Mouse (Mus musculus) liver, embryonic 14.5 days (tissue): ENCODE data around the gene Ier2. TPM values are rescaled to one million over a fixed set of nuclear protein-coding genes. Genes with fewer than 3 reads are reported as not detected.

Experiments used
- ATAC-seq: fragments of 200-750 bp; cut with Nextera tagmentation; 2 replicates; pipeline ENCODE4 v1.8.0; 2017; ENCODE audit warnings: moderate number of reproducible peaks, mild to moderate bottlenecking, moderate library complexity; ENCODE audit not compliant: insufficient read depth
- DNase-seq, 3 experiments: peaks; one replicate each; pipeline ENCODE4 v3.0.0-alpha.2; 2012 to 2013; ENCODE audit warnings: low read depth in 3 of 3, low spot score in 3 of 3
- H3K27ac ChIP-seq: fragments of 300-500 bp; sonication (generic); 2 replicates; pipeline ENCODE4 v1.5.1; 2014; ENCODE audit warnings: moderate library complexity, mild to moderate bottlenecking, control low read depth, inconsistent platforms
- H3K27me3 ChIP-seq: fragments of 300-500 bp; sonication (generic); 2 replicates; pipeline ENCODE4 v1.6.1; 2014; ENCODE audit warnings: mild to moderate bottlenecking, low read length, moderate library complexity; ENCODE audit not compliant: control insufficient read depth, insufficient read depth
- H3K36me3 ChIP-seq: fragments of 300-500 bp; sonication (generic); replicated peaks from 2 replicates; pipeline ENCODE4 v1.6.1; 2014; ENCODE audit warnings: low read depth; ENCODE audit not compliant: control insufficient read depth, insufficient read depth
- H3K4me1 ChIP-seq, 2 experiments: fragments of 200-500 bp in 1 of 2; fragments of 300-500 bp in 1 of 2; sonication (generic) in 1 of 2; replicated peaks; 2 replicates each; pipeline ENCODE4 v1.6.1; 2012 to 2014; ENCODE audit warnings: antibody characterized with exemption in 1 of 2, inconsistent platforms in 1 of 2, low read length in 1 of 2; ENCODE audit not compliant: control insufficient read depth in 2 of 2, insufficient read depth in 2 of 2
- H3K4me2 ChIP-seq: fragments of 300-500 bp; sonication (generic); 2 replicates; pipeline ENCODE4 v1.6.1; 2014; ENCODE audit warnings: low read depth, mild to moderate bottlenecking, control low read depth, moderate library complexity
- H3K4me3 ChIP-seq, 2 experiments: fragments of 200-500 bp in 1 of 2; fragments of 300-500 bp in 1 of 2; sonication (generic) in 1 of 2; 2 replicates each; pipeline ENCODE4 v1.5.1; 2012 to 2014; ENCODE audit warnings: low read depth in 2 of 2, low read length in 2 of 2, mild to moderate bottlenecking in 2 of 2, control low read depth in 1 of 2, inconsistent platforms in 1 of 2, moderate library complexity in 1 of 2; ENCODE audit not compliant: insufficient read depth in 1 of 2
- H3K9ac ChIP-seq: fragments of 300-500 bp; sonication (generic); replicated peaks from 2 replicates; pipeline ENCODE4 v1.6.1; 2014; ENCODE audit warnings: mild to moderate bottlenecking, control low read depth, moderate library complexity
- H3K9me3 ChIP-seq: fragments of 300-500 bp; sonication (generic); 2 replicates; pipeline ENCODE4 v1.6.1; 2016; ENCODE audit warnings: low read length, mixed read lengths; ENCODE audit not compliant: control insufficient read depth
- CTCF ChIP-seq: IDR thresholded peaks from 2 replicates; pipeline ENCODE4 v1.5.1; 2016; ENCODE audit warnings: antibody characterized with exemption, low read depth, control low read depth
- EP300 ChIP-seq: IDR thresholded peaks from 2 replicates; pipeline ENCODE4 v1.6.1; 2016; ENCODE audit warnings: antibody characterized with exemption, low read depth
- WGBS: fragments of 180-500 bp; shearing (Covaris S2); extraction: QIAGEN DNeasy Blood & Tissue Kit; methylation state at CpG from one replicate; pipeline ENCODE4 v1.1.7; 2014; ENCODE audit not compliant: insufficient replicate concordance; 5-methylcytosine and 5-hydroxymethylcytosine counted together
- polyA plus RNA-seq, 2 experiments: library from polyadenylated mRNA; depleted of rRNA in 1 of 2; stranded (reverse) in 1 of 2; unstranded in 1 of 2; fragments of >200 nt; fragmentation: Nextera tagmentation in 1 of 2; extraction: Ambion mirVana in 1 of 2; gene quantifications; 2 replicates each; pipeline versions ENCODE4 v1.2.1 to v1.2.3; 2012 to 2014

The Ier2 gene
- polyA plus RNA-seq, 2 experiments, result 8.4 to 12.6 TPM

- Histone ChIP-seq H3K27ac (no peak overlapping the region), H3K4me3 (no peak overlapping the region), H3K4me1 (no peaks in the 10 kb centered on the region; a peak in 2 of 4 replicates), H3K9me3 (no peaks in the 10 kb centered on the region), H3K4me2 (no peak overlapping the region), H3K9ac (no peak overlapping the region; the same call in 1 of the 2 replicates), H3K36me3 (no peaks in the 10 kb centered on the region), H3K27me3 (no peaks in the 10 kb centered on the region; the same call in 1 of the 2 replicates)
- WGBS, result 74% methylated on average over 14 of the region's 14 CpGs
- ATAC-seq, result no peak
- DNase-seq, result no peak
- TF ChIP-seq CTCF, result no peak
- no peak for TF ChIP-seq EP300
These were observed 27.1 kb downstream of the Ier2 start for GRCm38 (mm10) chr8:84635397-84636050.

- no peak overlapping the region for H3K4me3 ChIP-seq
- no peak overlapping the region for H3K9ac ChIP-seq
- H3K4me2 ChIP-seq, result no peak overlapping the region
- H3K36me3 ChIP-seq, result no peaks in the 10 kb centered on the region
- H3K27me3 ChIP-seq, result no peaks in the 10 kb centered on the region; the same call in 1 of the 2 replicates
- no peaks in the 10 kb centered on the region for H3K9me3 ChIP-seq
- H3K27ac ChIP-seq, result no peak overlapping the region
- DNase-seq (no peak), ATAC-seq (no peak)
- WGBS, result 65% methylated on average over 9 of the region's 9 CpGs
- H3K4me1 ChIP-seq, result no peaks in the 10 kb centered on the region; a peak in 1 of 4 replicates
- TF ChIP-seq EP300 (no peak), CTCF (no peak)
These were observed 27.8 kb downstream of the Ier2 start for GRCm38 (mm10) chr8:84634849-84635304.

GRCm38 (mm10) chr8:84633841-84634584, 28.6 kb downstream of the Ier2 start:
- Histone ChIP-seq H3K4me1 (no peaks in the 10 kb centered on the region; a peak in 1 of 4 replicates), H3K27me3 (no peaks in the 10 kb centered on the region; the same call in 1 of the 2 replicates), H3K9me3 (no peaks in the 10 kb centered on the region), H3K9ac (no peak overlapping the region), H3K4me3 (no peak overlapping the region), H3K36me3 (no peaks in the 10 kb centered on the region), H3K4me2 (no peak overlapping the region), H3K27ac (no peak overlapping the region)
- TF ChIP-seq EP300 (no peak), CTCF (no peak)
- WGBS, result 44% methylated on average over 10 of the region's 10 CpGs
- DNase-seq (no peak), ATAC-seq (no peak)

- TF ChIP-seq CTCF, result no peak
- no peak for TF ChIP-seq EP300
- Histone ChIP-seq H3K4me3 (no peak overlapping the region), H3K27ac (no peak overlapping the region), H3K36me3 (no peaks in the 10 kb centered on the region), H3K9ac (no peak overlapping the region), H3K4me1 (no peaks in the 10 kb centered on the region), H3K4me2 (no peak overlapping the region), H3K27me3 (no peaks in the 10 kb centered on the region), H3K9me3 (no peaks in the 10 kb centered on the region)
- no peak for ATAC-seq
- WGBS, result 66% methylated on average over 4 of the region's 4 CpGs
- no peak for DNase-seq
These were observed 30.8 kb downstream of the Ier2 start for GRCm38 (mm10) chr8:84631813-84632212.

GRCm38 (mm10) chr8:84630145-84630544, 32.5 kb downstream of the Ier2 start:
- DNase-seq (no peak), ATAC-seq (no peak)
- no peak overlapping the region for H3K4me3 ChIP-seq
- H3K4me2 ChIP-seq, result no peak overlapping the region
- 54% methylated on average over 4 of the region's 4 CpGs for WGBS
- no peak overlapping the region for H3K27ac ChIP-seq
- no peaks in the 10 kb centered on the region for H3K36me3 ChIP-seq
- no peaks in the 10 kb centered on the region for H3K4me1 ChIP-seq
- no peaks in the 10 kb centered on the region for H3K27me3 ChIP-seq
- no peak overlapping the region for H3K9ac ChIP-seq
- H3K9me3 ChIP-seq, result no peaks in the 10 kb centered on the region
- TF ChIP-seq CTCF, result no peak
- no peak for TF ChIP-seq EP300
